Mouse (Mus musculus): ENCODE results near the gene Khdc4. TPM values are rescaled to one million over a fixed set of nuclear protein-coding genes. Genes with fewer than 3 reads are reported as not detected.

Gene Khdc4
- total and polyA plus RNA-seq, 2 experiments from 2014 or later, result 66.1 to 74.4 TPM

DNA sequence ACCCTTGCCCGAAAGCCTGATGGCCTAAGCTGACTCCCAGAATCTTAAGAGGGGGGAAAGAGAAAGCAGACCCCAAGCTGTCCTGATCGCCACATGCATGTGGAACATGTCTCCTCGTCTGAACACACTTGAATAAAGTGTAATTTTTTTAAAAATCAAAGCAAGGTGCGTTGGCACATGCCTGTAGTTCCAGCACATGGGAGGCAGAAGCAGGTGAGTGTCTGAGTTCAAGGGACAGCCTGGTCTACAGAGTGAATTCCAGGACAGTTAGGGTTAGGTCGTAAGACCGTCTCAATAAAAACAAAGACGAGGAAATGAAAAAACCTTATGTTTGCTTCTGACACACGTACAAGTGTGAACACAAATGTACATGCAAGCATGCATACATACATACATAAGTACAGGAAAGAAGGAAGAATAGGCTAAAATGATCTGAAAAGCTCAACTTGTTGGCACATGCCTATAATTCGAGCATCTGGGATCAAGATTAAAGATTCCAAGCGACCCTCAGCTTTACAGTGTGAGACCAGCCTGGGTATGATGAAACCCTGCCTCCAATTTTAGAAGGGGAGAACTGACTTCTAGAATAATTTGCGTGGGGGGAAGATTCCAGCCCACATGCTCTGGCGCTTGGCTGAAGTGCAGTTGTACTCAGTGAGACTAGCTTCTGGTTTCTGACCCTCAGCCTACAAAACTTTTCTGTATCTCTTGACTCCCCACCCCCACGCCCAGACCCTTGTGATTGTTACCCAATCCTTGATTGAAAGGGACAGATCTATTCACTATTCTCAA, 34.7 kb upstream of the Khdc4 start:
- Histone ChIP-seq H3K9me3 (ENCODE audit: low read length) (no peaks in the 10 kb centered on the region), H3K27me3 (ENCODE audit: insufficient read depth, low read length) (no peaks in the 10 kb centered on the region), H3K36me3 (ENCODE audit: insufficient read depth, low read length) (peaks cover 26% of the 10 kb centered on the region), H3K4me1 (ENCODE audit: insufficient read depth, low read length) (no peaks in the 10 kb centered on the region; the same call in 1 of the 2 replicates), H3K27ac (no peak overlapping the region), H3K4me2 (ENCODE audit: low read depth, low read length) (no peak overlapping the region), H3K4me3 (ENCODE audit: low read length) (no peak overlapping the region), H3K9ac (replicated peaks; ENCODE audit: low read length) (no peak overlapping the region)
- DNase-seq (ENCODE audit: low spot score) (no peak), ATAC-seq (no peak)
- no peak for TF ChIP-seq CTCF (IDR thresholded peaks at IDR 0.05; ENCODE audit: low read depth)
- 77% methylated on average over 13 of the region's 13 CpGs for WGBS

DNA sequence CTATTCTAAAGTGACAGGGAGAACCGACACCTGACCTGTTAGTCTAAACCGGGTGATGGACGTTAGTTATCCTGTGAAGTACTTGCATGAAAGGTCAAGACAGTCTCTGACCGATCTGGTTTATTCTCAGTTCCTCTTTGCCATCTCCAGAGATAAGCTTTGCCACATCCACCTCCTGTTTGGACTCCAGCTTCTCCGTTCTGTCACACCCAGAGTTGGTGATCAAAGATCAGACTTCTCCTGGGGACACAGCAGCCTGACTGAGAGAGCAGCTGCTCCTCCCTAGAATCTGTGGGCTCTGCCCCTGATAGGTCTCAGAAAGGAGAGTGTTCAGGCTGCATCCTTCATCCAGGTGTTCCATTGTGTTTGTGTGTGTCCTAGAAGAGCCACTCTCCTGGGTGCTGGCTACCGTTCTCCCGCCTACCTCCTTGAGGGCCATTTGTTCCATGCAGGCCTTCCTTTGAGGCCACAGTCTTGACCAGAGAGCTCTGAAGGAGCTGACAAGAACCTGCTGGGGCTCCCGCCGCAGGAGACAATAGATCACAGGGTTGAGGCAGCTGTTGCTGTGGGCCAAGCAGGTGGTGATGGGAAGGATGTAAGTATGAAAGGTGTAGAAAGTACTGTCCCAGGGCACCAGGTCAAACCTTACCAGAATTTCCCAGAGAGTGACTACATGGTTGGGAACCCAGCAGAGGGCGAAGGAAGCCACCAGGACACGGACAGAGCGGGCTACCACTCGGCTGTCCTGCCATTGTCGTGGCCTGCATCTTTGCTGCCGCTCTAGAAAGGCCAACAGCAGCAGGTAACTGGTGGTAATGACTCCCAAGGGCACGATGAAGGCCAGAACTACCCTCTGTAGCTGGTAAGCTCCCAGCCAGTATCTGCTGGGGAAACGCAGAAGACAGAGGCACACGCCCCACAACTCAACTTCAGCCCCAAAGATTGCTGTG, 33.7 kb upstream of the Khdc4 start:
- no peaks in the 10 kb centered on the region; the same call in 1 of the 2 replicates for H3K4me1 ChIP-seq (ENCODE audit: insufficient read depth, low read length)
- H3K9ac ChIP-seq (replicated peaks; ENCODE audit: low read length), result no peak overlapping the region
- DNase-seq (ENCODE audit: low spot score) (no peak), ATAC-seq (no peak)
- H3K27me3 ChIP-seq (ENCODE audit: insufficient read depth, low read length), result no peaks in the 10 kb centered on the region
- H3K9me3 ChIP-seq (ENCODE audit: low read length), result no peaks in the 10 kb centered on the region
- H3K4me3 ChIP-seq (ENCODE audit: low read length), result no peak overlapping the region
- no peak overlapping the region for H3K27ac ChIP-seq
- TF ChIP-seq CTCF (IDR thresholded peaks at IDR 0.05; ENCODE audit: low read depth), result no peak
- H3K36me3 ChIP-seq (ENCODE audit: insufficient read depth, low read length), result peaks cover 17% of the 10 kb centered on the region
- 81% methylated on average over 18 of the region's 18 CpGs for WGBS
- H3K4me2 ChIP-seq (ENCODE audit: low read depth, low read length), result no peak overlapping the region

DNA sequence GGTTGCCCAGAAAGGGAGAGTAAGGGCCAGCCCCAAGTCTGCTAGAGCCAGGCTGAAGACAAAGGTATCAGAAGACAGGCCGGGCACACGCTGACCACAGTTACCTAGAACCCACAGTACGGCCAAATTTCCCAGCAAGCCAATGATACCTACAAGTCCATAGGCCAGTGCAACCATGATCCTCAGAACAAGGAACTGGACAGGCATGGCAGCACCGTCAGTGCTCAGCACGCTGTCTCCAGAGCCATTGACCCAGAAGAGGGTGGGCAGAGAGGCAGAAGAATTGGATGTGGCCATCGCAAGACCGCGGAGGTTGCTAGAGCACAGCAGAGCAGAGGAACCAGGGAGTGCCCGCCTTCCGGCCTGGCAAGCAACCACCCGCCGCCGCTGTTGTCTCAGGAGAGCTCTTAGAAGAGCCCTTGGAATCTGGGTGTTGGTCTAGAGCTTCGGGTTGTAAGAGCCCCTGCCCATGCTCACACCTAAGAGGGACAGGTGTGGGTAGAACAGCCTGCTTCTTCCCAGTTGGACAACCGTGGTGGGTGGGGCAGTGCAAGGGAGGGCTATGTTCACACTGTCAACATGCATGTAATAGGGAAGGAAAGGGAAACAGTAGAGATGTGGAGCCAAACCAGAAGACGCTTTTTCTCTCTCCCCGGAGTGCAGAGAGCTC, 32.6 kb upstream of the Khdc4 start, which contains the start of gene Rxfp4:
Gene Rxfp4 (minus strand): TSS at position 297 of the 670 bp plus-strand sequence.
- no peak for TF ChIP-seq CTCF (IDR thresholded peaks at IDR 0.05; ENCODE audit: low read depth)
- H3K9ac ChIP-seq (replicated peaks; ENCODE audit: low read length), result no peak within 1 kb of the TSS
- H3K4me1 ChIP-seq (ENCODE audit: insufficient read depth, low read length), result no peaks in the 10 kb centered on the region; the same call in 1 of the 2 replicates
- no peaks in the 10 kb centered on the region for H3K9me3 ChIP-seq (ENCODE audit: low read length)
- no peak within 1 kb of the TSS for H3K4me3 ChIP-seq (ENCODE audit: low read length)
- H3K4me2 ChIP-seq (ENCODE audit: low read depth, low read length), result no peak within 1 kb of the TSS
- no peak for ATAC-seq
- H3K36me3 ChIP-seq (ENCODE audit: insufficient read depth, low read length), result peaks cover 6% of the 10 kb centered on the region; the same call in 1 of the 2 replicates
- WGBS, result 85% methylated on average over 17 of the region's 17 CpGs
- no peak for DNase-seq (ENCODE audit: low spot score)
- H3K27ac ChIP-seq, result no peak within 1 kb of the TSS
- no peaks in the 10 kb centered on the region for H3K27me3 ChIP-seq (ENCODE audit: insufficient read depth, low read length)

DNA sequence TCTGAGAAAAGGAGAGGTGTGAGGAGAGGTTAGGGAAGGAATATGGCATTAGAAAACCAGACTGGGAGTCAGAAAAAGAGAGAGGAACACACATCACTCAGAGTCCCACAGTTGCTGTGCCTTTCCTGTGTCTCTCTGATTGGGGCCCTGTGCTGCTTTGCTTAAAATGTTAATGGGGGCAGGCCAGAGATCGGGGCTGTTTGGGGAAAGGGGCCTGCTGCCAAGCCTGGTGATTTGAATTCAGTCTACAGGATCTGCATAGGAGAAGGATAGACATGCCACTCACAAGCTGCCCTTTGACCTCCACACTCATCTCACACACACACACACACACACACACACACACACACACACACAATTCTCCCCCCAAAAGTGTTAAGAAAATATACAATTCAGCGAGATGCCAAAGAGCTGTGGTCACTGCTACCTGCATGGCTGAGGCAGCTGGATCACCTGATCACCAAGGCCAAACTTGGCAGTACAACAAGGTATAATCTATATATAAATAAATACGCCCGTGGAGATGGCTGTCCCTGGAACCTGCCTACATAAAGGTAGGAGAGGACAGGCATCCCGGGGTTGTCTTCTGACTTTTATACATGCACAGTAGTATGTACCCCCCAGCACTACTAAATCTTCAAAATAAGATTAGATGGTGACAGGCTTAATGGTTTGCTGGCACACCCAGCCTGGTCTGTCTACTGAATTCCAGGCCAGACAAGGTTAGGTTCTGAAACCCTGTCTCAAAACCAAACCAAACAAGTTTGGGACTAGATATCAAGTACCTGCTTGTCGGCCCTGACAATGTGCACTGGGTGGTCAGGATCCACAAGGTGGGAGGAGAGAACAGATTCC, 31.9 kb upstream of the Khdc4 start:
- H3K9ac ChIP-seq (replicated peaks; ENCODE audit: low read length), result no peak overlapping the region
- DNase-seq (ENCODE audit: low spot score) (no peak), ATAC-seq (no peak)
- H3K4me1 ChIP-seq (ENCODE audit: insufficient read depth, low read length), result no peaks in the 10 kb centered on the region; the same call in 1 of the 2 replicates
- 75% methylated on average over 6 of the region's 6 CpGs for WGBS
- no peak overlapping the region for H3K27ac ChIP-seq
- no peaks in the 10 kb centered on the region for H3K27me3 ChIP-seq (ENCODE audit: insufficient read depth, low read length)
- H3K4me3 ChIP-seq (ENCODE audit: low read length), result no peak overlapping the region
- no peak overlapping the region for H3K4me2 ChIP-seq (ENCODE audit: low read depth, low read length)
- no peaks in the 10 kb centered on the region for H3K36me3 ChIP-seq (ENCODE audit: insufficient read depth, low read length)
- no peak for TF ChIP-seq CTCF (IDR thresholded peaks at IDR 0.05; ENCODE audit: low read depth)
- no peaks in the 10 kb centered on the region for H3K9me3 ChIP-seq (ENCODE audit: low read length)

DNA sequence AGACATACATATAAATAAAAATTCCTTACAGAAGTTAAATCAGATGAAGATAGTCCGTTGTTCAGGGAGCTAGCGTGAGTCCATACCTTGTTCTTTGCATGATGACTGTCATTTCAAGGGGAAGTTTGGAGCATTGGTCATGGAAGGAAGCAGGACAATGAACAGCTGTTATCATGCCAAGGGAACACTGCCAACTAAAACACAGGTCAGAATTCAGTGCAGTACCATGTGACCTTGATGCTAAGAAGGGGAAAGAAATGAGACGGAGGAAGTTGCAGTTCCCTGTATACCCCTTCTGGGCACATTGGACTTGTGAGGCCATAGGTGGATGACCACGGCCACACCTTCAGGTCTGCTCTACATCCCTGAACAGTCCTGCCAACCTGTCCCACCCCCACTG, 31.0 kb upstream of the Khdc4 start:
- Histone ChIP-seq H3K4me1 (ENCODE audit: insufficient read depth, low read length) (no peaks in the 10 kb centered on the region; the same call in 1 of the 2 replicates), H3K36me3 (ENCODE audit: insufficient read depth, low read length) (no peaks in the 10 kb centered on the region), H3K4me3 (ENCODE audit: low read length) (no peak overlapping the region), H3K9ac (replicated peaks; ENCODE audit: low read length) (no peak overlapping the region), H3K27ac (no peak overlapping the region), H3K9me3 (ENCODE audit: low read length) (no peaks in the 10 kb centered on the region), H3K4me2 (ENCODE audit: low read depth, low read length) (no peak overlapping the region), H3K27me3 (ENCODE audit: insufficient read depth, low read length) (no peaks in the 10 kb centered on the region)
- no peak for TF ChIP-seq CTCF (IDR thresholded peaks at IDR 0.05; ENCODE audit: low read depth)
- ATAC-seq (no peak), DNase-seq (ENCODE audit: low spot score) (no peak)
- 67% methylated on average over 4 of the region's 4 CpGs for WGBS
